Mouse (Mus musculus) heart, postnatal 36 days (tissue): ENCODE data around the gene Cap2. TPM values are rescaled to one million over a fixed set of nuclear protein-coding genes. Genes with fewer than 3 reads are reported as not detected.

Experiments used
- DNase-seq, 2 experiments: peaks; one replicate each; pipeline ENCODE4 v3.0.0; 2021 to 2022
- intact Hi-C: fragments of 180-260 bp; cut with DNase I; formaldehyde crosslinking; loops from one replicate; pipeline ENCODE4 v1.15.1; 2025
- total RNA-seq, 2 experiments: library from RNA; stranded (reverse); gene quantifications; 2 replicates each; pipeline ENCODE4 v1.2.3; 2021

The Cap2 gene
- total RNA-seq: 100 to 1,000 TPM; 141 to 147 TPM

- intact Hi-C loops: loop anchor here (5.0 kb wide), 1 partner anchor 70 kb away; no protein-coding TSS in a partner anchor
- DNase-seq: peak; percentile 70 to 73
Observed at GRCm38 (mm10) chr13:46501800-46502389, at the start of gene Cap2. Gene Cap2, plus strand, starts transcription at chr13:46501848.

DNA sequence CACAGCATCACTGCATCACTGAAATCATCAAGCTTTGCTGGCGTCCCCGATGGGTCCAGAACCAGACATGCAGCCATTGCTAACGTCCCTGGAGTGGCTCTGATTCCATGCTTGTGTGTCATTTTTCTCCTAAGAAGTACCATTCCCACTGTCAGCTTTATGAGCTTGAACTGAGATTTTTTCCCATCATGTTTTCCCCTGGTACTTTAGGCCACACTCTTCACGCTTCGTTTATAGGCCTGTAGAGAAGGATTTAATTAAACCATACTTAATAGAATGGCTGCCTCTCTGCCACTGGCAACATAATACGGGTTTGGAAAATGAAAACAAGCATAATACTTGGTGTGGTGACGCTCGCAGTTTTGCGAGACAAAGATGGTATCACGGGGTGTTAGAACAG lies 42.1 kb upstream of the Cap2 start:
- DNase-seq: no peak
- intact Hi-C loops: no loop called here

DNA sequence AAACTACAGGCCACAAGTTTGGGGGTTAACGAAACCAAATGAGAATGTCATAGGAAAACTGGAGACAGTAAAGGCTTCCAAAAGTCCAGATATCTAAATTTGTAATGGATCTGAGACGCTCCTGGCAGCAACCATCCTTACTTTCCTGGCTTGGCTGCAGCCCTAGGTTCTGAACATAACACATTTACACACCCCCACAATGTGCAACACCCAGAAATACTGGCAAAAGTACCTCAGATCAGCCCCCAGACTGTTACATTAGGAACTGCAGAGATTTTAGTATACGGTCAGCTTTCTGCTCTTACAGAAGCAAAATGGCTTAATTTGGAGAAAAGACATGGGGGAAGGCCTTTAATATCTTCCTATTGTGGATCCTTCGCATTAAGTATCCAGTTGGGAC lies 39.4 kb upstream of the Cap2 start:
- DNase-seq: no peak
- intact Hi-C loops: no loop called here

DNA sequence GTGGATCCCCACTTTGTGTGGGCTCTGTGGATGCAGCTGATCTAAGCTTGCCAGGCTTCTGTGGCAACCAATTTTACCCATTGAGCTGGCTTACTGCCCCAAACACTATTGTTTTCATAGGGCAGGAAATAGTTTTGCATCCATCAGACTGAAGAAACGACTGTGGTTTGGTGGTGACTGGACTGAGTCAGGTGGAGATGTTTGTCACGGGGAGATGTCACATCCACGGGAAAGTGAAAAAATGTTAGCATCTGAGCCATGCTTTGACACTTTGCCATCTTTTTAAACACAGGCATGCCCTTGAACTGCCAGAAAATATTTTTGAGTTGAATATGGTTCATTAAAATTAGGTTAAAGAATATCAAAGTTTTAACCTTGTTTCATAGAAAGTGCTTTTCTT lies 37.9 kb upstream of the Cap2 start:
- no peak for DNase-seq
- intact Hi-C loops: no loop called here

GRCm38 (mm10) chr13:46468251-46468650 lies 33.4 kb upstream of the Cap2 start:
- intact Hi-C loops: no loop called here
- DNase-seq: no peak

GRCm38 (mm10) chr13:46469536-46469935 lies 32.1 kb upstream of the Cap2 start:
- intact Hi-C loops: no loop called here
- no peak for DNase-seq

GRCm38 (mm10) chr13:46481271-46481670 lies 20.4 kb upstream of the Cap2 start:
- intact Hi-C loops: no loop called here
- no peak for DNase-seq

GRCm38 (mm10) chr13:46485605-46486004 lies 16.0 kb upstream of the Cap2 start:
- no peak for DNase-seq
- intact Hi-C loops: no loop called here

DNA sequence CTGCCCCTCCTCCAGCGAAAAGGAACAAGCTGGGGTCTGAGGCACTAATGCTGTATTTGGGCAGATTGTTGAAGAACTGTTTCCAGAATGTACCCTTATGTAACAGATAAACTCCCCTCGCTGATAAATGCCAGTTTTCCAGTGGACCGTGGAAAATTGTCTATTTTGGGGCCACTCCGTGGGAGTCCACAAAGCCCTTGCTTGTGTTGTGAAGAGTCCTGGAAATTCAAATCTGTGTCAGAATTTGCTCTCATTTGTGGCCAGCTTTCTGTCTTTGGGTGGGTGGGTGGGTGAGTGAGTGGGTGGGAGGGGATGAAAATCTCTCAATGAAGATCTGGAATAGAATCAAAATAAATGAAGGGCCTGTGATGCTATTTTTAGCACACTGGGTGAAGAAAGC lies 13.5 kb upstream of the Cap2 start:
- intact Hi-C loops: no loop called here
- no peak for DNase-seq

- intact Hi-C loops: no loop called here
- no peak for DNase-seq
Observed at GRCm38 (mm10) chr13:46490644-46491043, 11.0 kb upstream of the Cap2 start.

- intact Hi-C loops: loop anchor here (5.0 kb wide), 1 partner anchor 70 kb away; no protein-coding TSS in a partner anchor
- DNase-seq: peak; percentile 29 to 50
Observed at GRCm38 (mm10) chr13:46502390-46502891, 793 bp downstream of the Cap2 start.

DNA sequence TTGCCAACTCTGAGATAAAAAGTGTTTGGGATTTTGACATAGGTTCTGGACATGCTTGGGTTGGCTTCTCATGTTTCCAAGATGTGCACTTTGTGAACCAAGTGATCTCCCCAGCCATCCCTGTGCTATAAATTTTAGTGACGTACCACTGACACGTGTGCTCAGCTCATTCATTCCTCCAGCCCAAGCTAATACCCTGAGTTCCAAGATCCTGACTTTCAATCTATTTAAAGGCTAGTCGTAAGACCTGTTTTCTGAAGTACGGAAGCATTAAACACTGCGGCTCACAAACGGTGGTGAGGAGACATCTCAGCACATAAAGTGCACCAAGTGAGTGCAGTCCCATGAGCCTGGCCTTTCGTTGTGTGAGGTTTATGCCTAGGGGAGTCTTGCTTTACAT lies 6.3 kb downstream of the Cap2 start:
- intact Hi-C loops: no loop called here
- no peak for DNase-seq

GRCm38 (mm10) chr13:46508823-46509222 lies 7.2 kb downstream of the Cap2 start:
- intact Hi-C loops: no loop called here
- no peak for DNase-seq

DNA sequence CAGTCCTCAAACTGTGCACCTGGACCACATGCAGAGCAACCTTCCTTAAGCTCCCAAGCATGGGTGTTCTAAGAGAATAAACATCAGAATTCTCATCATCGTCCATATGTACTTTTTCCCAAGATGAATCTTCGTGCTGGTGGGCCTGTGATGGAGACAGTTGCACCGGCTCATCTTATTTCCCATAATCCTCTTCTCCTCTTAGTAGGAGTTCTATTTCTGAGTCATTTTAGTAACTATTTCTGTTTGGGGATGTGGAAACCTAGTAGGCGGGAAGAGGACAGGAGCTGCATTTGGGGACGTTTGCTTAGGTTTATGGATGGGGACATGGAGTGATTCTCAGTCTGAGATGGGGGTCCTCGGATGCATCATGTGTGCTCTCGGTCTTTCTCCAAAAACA lies 8.8 kb downstream of the Cap2 start:
- DNase-seq: no peak
- intact Hi-C loops: no loop called here

DNA sequence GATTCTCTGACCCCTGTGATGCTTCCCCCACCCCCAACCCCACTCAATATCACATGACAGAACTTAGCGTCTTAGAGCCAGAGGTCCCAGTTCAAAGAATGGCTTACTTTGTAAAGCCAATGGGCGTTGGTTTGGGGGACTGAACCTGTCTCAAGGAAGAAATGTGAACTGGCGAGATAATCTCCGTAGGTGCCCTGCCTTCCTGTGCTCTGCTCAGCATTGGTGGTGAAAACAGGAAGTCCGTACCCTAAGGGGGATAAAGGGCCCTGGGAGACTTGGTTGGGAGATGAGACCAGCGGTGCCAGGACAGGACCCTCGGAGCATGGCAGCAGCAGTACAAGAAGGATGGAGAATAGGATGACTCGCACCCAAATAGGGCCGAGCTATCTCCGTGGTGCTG lies 12.8 kb downstream of the Cap2 start:
- intact Hi-C loops: no loop called here
- no peak for DNase-seq

- intact Hi-C loops: no loop called here
- DNase-seq: no peak
Observed at GRCm38 (mm10) chr13:46515120-46515523, 13.5 kb downstream of the Cap2 start.

DNA sequence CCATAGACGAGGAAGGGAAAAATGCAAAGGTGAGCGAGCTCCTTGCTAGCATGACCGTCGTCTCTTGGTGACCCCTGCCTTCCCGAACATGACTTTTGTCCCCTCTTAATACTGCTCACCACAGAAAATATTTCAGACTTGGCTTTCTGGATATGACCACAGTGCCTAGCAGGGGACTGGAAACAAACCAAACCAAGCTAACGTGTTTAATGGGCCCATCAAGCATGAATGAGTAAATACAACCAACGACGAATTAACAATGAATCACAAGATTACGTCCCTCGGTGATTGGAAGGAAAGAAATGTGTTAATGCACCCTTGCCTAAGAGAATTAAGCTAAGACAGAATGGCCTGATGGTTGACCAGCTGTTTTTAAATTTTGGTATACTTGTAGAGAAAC lies 13.9 kb downstream of the Cap2 start:
- intact Hi-C loops: no loop called here
- no peak for DNase-seq

- intact Hi-C loops: no loop called here
- peak; percentile 19 to 21 for DNase-seq
Observed at GRCm38 (mm10) chr13:46516183-46516582, 14.5 kb downstream of the Cap2 start.

- peak; percentile 23 to 48 for DNase-seq
Observed at GRCm38 (mm10) chr13:46517211-46517685, 15.6 kb downstream of the Cap2 start.

DNA sequence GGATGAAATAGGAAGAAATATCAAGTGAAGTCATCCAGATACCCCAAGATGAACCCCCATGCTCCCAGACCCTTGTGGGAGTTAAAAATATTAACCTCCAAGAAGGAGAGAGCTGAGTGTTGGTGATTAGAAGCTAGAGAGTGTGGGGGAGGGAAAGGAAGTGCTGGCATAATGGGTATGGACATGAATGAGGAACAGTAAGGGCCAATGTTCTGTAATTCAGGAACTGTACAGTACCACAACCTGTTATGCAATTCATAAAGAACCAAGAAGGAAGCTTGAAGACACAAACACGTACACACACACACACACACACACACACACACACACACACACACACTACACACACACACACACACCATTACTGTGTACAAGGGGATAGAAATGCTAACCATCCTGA lies 19.8 kb downstream of the Cap2 start:
- DNase-seq: no peak
- intact Hi-C loops: loop anchor here (5.0 kb wide), 2 partner anchors 51 to 94 kb away; no protein-coding TSS in a partner anchor

More at GRCm38 (mm10) chr13:46517211-46517685, 15.6 kb downstream of the Cap2 start:
- intact Hi-C loops: no loop called here

DNA sequence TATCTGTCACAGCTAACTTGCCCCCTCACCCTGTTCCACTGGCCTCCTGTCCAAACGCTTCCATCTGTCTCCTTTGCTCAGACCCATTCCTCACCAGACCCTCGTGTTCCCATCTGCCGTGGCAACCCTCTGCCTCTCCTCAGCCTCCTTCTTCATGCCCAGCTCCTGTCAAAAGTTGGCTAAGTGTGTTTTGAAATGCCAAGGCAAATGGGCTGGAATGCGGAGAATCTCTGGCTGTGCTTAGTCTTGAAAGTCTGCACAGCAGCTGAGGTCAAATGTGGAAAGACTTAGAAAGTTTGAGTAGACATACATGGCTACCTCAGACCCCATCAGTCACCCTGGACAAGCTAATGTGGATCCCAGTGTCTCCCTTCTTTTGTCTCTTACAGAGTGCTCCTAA lies 21.1 kb downstream of the Cap2 start:
- DNase-seq: peak in 1 of 2 experiments; percentile 19
- intact Hi-C loops: loop anchor here (5.0 kb wide), 2 partner anchors 50 to 95 kb away; no protein-coding TSS in a partner anchor

- intact Hi-C loops: loop anchor here (5.0 kb wide), 2 partner anchors 49 to 96 kb away; no protein-coding TSS in a partner anchor
- peak; percentile 33 to 39 for DNase-seq
Observed at GRCm38 (mm10) chr13:46523235-46523634, 21.6 kb downstream of the Cap2 start.
